Mouse (Mus musculus) spleen, adult 2 months (tissue): ENCODE data around the gene Vrk1.

Experiments used
- CTCF ChIP-seq: fragments of 200-500 bp; IDR thresholded peaks from 2 replicates; pipeline ENCODE4 v1.5.1; 2011; ENCODE audit warnings: mild to moderate bottlenecking, inconsistent platforms; ENCODE audit not compliant: insufficient read depth, insufficient read length, insufficient replicate concordance; ENCODE audit errors: extremely low read depth
- POLR2A ChIP-seq: fragments of 200-500 bp; IDR thresholded peaks from 2 replicates; pipeline ENCODE4 v1.6.1; 2011; ENCODE audit warnings: low read depth, low read length, inconsistent platforms

- TF ChIP-seq CTCF (no peak), POLR2A (no peak)
Measured at GRCm38 (mm10) chr12:106025416-106025815, 15.4 kb downstream of the Vrk1 start.
